Mouse (Mus musculus) lung, adult 2 months (tissue): Measurements from ENCODE around the gene 1700025C18Rik. TPM values are rescaled to one million over a fixed set of nuclear protein-coding genes. Genes with fewer than 3 reads are reported as not detected.

Source experiments
- DNase-seq: peaks from one replicate; pipeline ENCODE4 v3.0.0; 2022
- H3K4me1 ChIP-seq: fragments of 200-500 bp; 2 replicates; pipeline ENCODE4 v1.6.1; 2011; ENCODE audit warnings: low read length; ENCODE audit not compliant: control insufficient read depth, insufficient read depth
- H3K4me3 ChIP-seq: fragments of 200-500 bp; replicated peaks from 2 replicates; pipeline ENCODE3; 2011; ENCODE audit warnings: low read depth, mild to moderate bottlenecking, control low read depth, low read length; ENCODE audit errors: extremely low read depth
- CTCF ChIP-seq: fragments of 200-500 bp; IDR thresholded peaks from 2 replicates; pipeline ENCODE4 v1.5.1; 2011; ENCODE audit warnings: mild to moderate bottlenecking, low read length, control low read depth; ENCODE audit not compliant: insufficient read depth
- POLR2A ChIP-seq: fragments of 200-500 bp; IDR thresholded peaks from 2 replicates; pipeline ENCODE4 v1.6.1; 2011; ENCODE audit warnings: low read depth, mild to moderate bottlenecking, control low read depth, low read length, borderline replicate concordance; ENCODE audit errors: extremely low read depth
- whole genome bisulfite sequencing: fragments of 180-500 bp; shearing (Covaris S2); methylation state at CpG from one replicate; pipeline ENCODE4 v1.1.7; 2018; 5-methylcytosine and 5-hydroxymethylcytosine counted together
- polyA plus RNA-seq: library from polyadenylated mRNA; depleted of rRNA; stranded (reverse); fragments of >200 nt; gene quantifications from 2 replicates; pipeline ENCODE4 v1.2.3, GENCODE M21; 2012; rRNA removed

The 1700025C18Rik gene
- polyA plus RNA-seq: not detected in 2 replicates

DNA sequence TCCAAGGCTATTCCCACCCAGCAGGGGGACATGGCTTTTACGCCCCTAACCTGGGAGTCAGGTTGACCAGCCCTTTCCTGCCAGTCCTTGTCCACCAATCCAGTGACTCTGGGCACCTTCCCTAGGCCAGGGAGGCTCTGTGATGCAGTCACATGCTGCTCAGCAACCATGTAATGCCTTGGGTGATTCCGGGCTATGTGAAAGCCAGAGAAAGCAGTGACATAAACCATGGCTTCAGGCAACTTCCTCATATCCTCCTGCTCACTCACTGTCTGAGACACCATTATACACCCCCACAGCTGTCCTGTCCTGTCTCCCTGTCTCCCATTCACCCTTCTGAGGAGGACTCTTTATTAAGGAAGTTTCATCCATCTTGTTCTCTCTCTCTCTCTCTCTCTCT, at the start of gene 1700025C18Rik:
1700025C18Rik (minus strand) TSS at position 101 of the 400 bp plus-strand sequence.
- H3K4me3 ChIP-seq: no peak within 1 kb of the TSS
- DNase-seq: no peak
- no peaks in the 10 kb centered on the region for H3K4me1 ChIP-seq
- TF ChIP-seq POLR2A (no peak), CTCF (no peak)
- WGBS: 80% methylated on average over 2 of the region's 2 CpGs

DNA sequence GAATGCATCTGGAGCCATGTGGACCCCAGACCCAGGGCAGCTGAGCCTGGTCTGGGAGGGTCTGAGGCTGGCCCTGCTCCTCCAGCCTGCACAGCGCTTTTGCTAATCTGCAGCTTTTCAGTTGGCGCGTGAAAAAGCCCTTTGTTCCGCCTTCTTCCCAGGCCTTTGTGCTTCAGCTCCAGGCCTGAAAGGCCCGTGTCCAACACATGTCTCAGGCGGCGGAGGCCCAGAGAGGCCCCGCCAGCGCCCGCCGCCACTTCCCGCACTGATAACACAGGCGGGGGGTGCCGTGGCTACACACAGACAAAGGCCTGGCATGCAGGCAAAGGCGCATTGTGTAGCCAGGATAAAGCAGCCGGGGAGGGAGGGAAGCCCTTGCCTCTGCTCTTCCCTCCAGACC, 45.5 kb upstream of the 1700025C18Rik start:
- WGBS: 23% methylated on average over 16 of the region's 16 CpGs
- no peak for DNase-seq
- TF ChIP-seq CTCF (no peak), POLR2A (no peak)
- Histone ChIP-seq H3K4me1 (no peaks in the 10 kb centered on the region), H3K4me3 (no peak overlapping the region)

DNA sequence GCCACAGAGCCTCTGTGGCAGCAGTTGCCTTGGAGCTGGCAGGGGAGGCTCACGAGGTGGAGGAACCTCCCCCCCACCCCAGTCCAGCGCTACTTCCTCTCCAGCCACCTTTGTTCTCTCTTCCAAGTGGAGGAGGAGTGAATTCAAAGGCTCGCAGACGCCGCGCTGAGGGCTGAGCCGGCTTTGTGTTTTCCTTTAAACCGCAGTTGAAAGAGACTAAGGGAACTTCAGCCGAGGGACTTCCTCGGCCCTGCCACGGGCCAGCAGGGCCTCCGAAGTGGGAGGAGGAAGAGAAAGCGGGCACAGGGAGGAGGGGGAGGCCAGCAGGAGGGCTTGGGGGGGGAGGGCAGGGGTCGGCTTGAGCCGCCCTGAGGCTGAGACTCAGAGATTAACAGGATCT, 43.0 kb upstream of the 1700025C18Rik start:
- no peak overlapping the region for H3K4me3 ChIP-seq
- TF ChIP-seq POLR2A: no peak
- TF ChIP-seq CTCF: no peak
- DNase-seq: no peak
- H3K4me1 ChIP-seq: no peaks in the 10 kb centered on the region
- WGBS: 5% methylated on average over 15 of the region's 15 CpGs

DNA sequence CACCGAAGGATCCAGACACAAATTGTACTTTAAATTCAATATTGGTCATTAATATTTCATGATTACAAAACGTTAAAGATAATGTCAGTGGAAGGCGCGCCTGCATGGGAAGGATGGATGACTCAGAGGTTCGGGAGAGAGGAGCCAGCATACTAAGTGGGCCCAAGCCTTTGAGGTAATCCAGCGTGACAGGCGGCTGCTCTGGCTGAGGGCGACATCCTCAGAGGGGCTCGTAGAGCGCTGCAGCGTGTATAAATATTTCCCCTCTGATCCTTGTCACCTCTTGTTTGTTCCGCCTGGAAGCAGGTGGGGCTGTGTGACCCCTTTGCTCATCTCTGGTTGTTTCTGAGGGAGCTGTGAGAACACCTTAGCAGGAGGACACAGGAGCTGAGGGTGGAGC, 40.9 kb upstream of the 1700025C18Rik start:
- TF ChIP-seq CTCF (no peak), POLR2A (no peak)
- DNase-seq: no peak
- H3K4me3 ChIP-seq: no peak overlapping the region
- no peaks in the 10 kb centered on the region for H3K4me1 ChIP-seq
- 47% methylated on average over 12 of the region's 12 CpGs for WGBS

DNA sequence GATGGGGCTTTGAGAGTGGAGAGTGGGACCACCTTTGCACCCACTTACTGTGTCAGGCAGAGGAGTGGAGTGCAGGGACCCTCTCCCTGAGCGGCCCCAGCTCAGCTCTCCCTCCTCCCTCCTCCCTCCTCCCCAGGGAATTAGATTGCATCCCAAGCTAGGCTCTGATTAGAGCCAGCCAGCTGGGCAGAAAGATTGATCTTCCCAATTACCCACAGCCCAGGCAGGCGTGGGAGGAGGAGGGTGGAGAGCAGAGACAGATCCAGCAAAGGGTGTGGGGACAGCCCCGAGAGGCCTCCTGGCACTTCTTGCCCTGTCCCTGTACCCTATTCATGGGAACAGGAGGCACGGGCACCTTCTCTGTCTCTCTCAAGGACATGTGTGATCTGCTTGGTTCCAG, 38.6 kb upstream of the 1700025C18Rik start:
- DNase-seq: no peak
- no peak for TF ChIP-seq CTCF
- TF ChIP-seq POLR2A: no peak
- 60% methylated on average over 4 of the region's 4 CpGs for WGBS
- Histone ChIP-seq H3K4me1 (no peaks in the 10 kb centered on the region), H3K4me3 (no peak overlapping the region)

DNA sequence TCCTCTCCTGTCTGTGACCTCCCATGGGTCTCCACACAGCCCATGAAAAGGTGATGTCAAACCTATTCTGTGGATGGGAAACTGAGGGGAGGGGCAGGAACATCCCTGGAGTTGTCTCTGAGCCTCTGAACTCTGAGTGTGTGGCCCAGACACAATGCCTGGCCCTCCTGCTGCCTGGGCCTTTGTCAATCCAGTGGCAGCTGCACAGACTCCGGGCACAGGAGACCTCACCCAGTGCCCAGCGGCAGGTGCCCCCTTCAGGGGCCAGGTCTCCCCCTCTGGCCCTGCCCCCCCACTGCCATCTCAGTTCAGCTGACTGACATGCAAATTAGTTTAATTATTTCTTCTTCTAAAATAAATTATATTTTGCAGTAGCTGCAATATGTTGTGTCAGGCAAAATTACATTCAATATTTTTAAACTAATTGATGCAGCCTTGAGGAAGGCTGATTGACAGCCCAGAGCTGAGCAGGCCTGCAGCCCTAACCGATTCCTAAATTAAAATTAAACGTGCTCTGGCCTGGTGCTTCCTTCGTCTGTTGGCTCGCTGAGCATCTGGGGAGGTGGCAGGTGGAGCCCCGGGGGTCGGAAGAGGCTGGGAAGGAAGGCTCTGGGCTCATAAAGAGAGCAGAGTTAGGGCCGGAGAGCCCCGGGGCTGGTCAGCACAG, 36.5 kb upstream of the 1700025C18Rik start:
- 55% methylated on average over 10 of the region's 10 CpGs for WGBS
- Histone ChIP-seq H3K4me1 (no peaks in the 10 kb centered on the region), H3K4me3 (no peak overlapping the region)
- DNase-seq: no peak
- TF ChIP-seq POLR2A (no peak), CTCF (no peak)

DNA sequence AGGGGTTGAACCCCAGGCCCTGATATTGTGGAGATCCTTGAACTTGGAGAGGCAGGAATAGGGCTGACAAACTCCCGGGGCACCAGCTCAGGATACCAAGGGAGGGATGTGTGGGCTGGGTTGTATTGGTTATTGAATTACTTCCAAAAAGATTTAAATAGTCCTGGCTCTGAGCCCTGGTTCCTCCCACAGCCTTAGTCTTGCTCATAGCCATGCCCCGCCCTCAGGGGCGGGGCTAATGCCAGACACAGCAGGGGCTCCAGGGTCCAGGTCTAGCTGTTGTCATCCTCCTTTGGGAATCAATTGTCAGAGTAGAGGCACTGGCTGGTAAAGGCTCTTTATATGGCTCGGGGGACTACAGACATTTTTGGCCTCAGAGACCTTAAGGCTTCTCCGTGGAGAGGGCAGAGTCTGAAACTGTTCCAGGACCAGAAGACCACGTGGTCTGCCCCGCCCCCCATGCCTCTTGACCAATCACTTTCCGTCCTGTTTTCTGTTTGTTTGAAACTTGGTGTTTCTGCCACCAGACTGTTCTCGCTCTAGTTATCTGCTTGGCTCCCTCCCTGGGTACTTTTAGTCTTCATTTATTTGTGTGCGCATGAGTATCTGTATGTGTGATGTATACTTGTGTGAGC, 30.8 kb upstream of the 1700025C18Rik start:
- DNase-seq: no peak
- H3K4me1 ChIP-seq: no peaks in the 10 kb centered on the region
- WGBS: 23% methylated on average over 10 of the region's 10 CpGs
- TF ChIP-seq POLR2A (no peak), CTCF (no peak)
- H3K4me3 ChIP-seq: no peak overlapping the region

DNA sequence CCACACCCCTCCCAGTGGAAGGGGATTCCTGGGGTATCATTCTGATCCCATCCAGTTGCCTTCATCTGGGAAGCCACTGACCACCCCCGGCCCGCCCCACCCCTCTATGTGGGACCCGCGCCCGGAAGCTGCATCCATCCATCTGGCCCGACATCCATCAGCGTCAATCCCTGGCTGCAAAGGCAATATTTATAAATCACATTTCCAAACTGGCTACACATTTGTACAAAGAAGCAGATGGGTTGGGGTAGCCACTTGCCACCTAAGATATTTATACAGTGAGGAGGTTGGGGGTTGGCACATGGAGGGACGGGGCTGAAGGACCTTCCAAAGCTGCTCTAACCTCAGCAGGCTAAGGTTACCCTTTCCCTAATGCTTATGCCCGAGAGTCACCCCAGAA, 30.2 kb upstream of the 1700025C18Rik start:
- Histone ChIP-seq H3K4me1 (no peaks in the 10 kb centered on the region), H3K4me3 (no peak overlapping the region)
- WGBS: 65% methylated on average over 9 of the region's 9 CpGs
- DNase-seq: no peak
- TF ChIP-seq POLR2A (no peak), CTCF (no peak)

DNA sequence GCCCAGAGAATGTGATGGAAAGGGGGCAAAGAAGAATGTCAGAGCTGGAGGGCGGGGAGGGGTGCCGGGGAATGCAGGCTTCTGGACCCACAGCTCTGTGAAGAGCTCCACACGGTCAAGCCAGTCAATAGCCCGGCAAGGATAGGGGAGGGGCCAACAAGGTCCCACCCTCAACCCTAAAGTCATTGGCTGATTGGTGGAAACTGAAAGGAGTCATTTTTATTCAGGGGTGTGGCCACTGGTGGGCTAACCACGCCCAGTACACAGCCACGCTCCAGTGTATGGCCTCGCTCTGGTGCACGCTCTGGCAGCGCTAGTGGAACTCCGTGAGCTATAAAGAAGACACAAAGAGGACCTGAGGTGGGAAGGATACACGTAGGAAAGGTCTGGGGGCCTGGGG, 23.2 kb upstream of the 1700025C18Rik start:
- WGBS: 21% methylated on average over 11 of the region's 11 CpGs
- TF ChIP-seq POLR2A (no peak), CTCF (no peak)
- Histone ChIP-seq H3K4me3 (no peak overlapping the region), H3K4me1 (no peaks in the 10 kb centered on the region)
- no peak for DNase-seq

DNA sequence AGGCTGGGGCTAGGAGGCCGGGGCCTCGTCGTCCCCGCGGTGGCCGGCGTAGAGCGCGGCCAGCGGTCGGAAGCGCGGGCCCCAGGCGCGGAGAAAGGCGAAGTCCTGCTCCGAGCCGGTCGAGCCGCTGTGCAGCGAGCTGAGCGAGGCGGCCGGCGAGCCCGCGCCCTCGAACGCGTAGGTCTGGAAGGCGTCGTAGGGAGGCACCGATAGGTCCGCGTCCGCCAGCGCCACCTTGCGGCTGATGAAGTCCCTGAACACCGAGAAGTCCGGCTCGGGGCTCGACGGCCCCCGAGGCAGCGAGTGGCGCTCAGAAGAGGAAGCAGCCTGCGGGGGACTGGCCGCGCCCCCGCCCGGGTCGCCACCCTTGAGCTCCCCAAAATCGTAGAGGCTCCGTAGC, 21.6 kb upstream of the 1700025C18Rik start:
- H3K4me1 ChIP-seq: no peaks in the 10 kb centered on the region
- no peak for TF ChIP-seq POLR2A
- peak; percentile 65 for TF ChIP-seq CTCF
- no peak overlapping the region for H3K4me3 ChIP-seq
- WGBS: 2% methylated on average over 54 of the region's 54 CpGs
- peak; percentile 76 for DNase-seq
